Mouse (Mus musculus): ENCODE data around the gene Metap1.

GRCm38 (mm10) chr3:138494565-138494964 lies 5.2 kb upstream of the Metap1 start:
- no peak for TF ChIP-seq NELFE (IDR thresholded peaks at IDR 0.05; ENCODE audit: low read depth, low read length)
- TF ChIP-seq POLR2A (IDR thresholded peaks at IDR 0.05; ENCODE audit: control insufficient read depth in 1 of 2, insufficient read depth in 1 of 2, low read depth in 1 of 2, low read length in 2 of 2, poor library complexity in 1 of 2): no peak
- TF ChIP-seq ZMIZ1 (IDR thresholded peaks at IDR 0.05; ENCODE audit: low read depth, low read length): no peak
- TF ChIP-seq TCF12 (IDR thresholded peaks at IDR 0.05; ENCODE audit: low read depth, low read length): no peak

Data from MEL (cell line).